Mouse (Mus musculus): ENCODE measurements at regions not wholly inside any gene's neighbourhood (a gene's known extent, or its start where the extent isn't known, plus 50 kb on each side); places are given as distances from the start of the nearest gene placed in this dataset.

GRCm38 (mm10) chr3:135001270-135001669 is 172.5 kb downstream of the Tacr3 start:
- Histone ChIP-seq H3K27ac (ENCODE audit: insufficient read depth, low read length) (no peak overlapping the region), H3K4me1 (ENCODE audit: control insufficient read depth, insufficient read depth, low read length) (no peaks in the 10 kb centered on the region), H3K27me3 (ENCODE audit: control insufficient read depth, insufficient read depth, low read length) (no peaks in the 10 kb centered on the region), H3K4me3 (replicated peaks; ENCODE audit: insufficient read depth, low read depth, low read length) (no peak overlapping the region)
- no peak for TF ChIP-seq POLR2A (IDR thresholded peaks at IDR 0.05; ENCODE audit: borderline replicate concordance, insufficient read depth, low read length)
- no peak for TF ChIP-seq CTCF (IDR thresholded peaks at IDR 0.05; ENCODE audit: borderline replicate concordance, insufficient read depth, low read depth, low read length)
- WGBS, result 78% methylated on average over 1 of the region's 1 CpGs
- no peak for DNase-seq

GRCm38 (mm10) chr3:135015784-135016183 is 187.0 kb downstream of the Tacr3 start:
- no peaks in the 10 kb centered on the region for H3K4me1 ChIP-seq (ENCODE audit: control insufficient read depth, insufficient read depth, low read length)
- TF ChIP-seq POLR2A (IDR thresholded peaks at IDR 0.05; ENCODE audit: borderline replicate concordance, insufficient read depth, low read length) (no peak), CTCF (IDR thresholded peaks at IDR 0.05; ENCODE audit: borderline replicate concordance, insufficient read depth, low read depth, low read length) (no peak)
- H3K27ac ChIP-seq (ENCODE audit: insufficient read depth, low read length), result no peak overlapping the region
- no peak overlapping the region for H3K4me3 ChIP-seq (replicated peaks; ENCODE audit: insufficient read depth, low read depth, low read length)
- no peaks in the 10 kb centered on the region for H3K27me3 ChIP-seq (ENCODE audit: control insufficient read depth, insufficient read depth, low read length)
- no peak for DNase-seq
- 83% methylated on average over 4 of the region's 4 CpGs for WGBS

- 89% methylated on average over 2 of the region's 2 CpGs for WGBS
- H3K4me1 ChIP-seq (ENCODE audit: control insufficient read depth, insufficient read depth, low read length), result no peaks in the 10 kb centered on the region
- TF ChIP-seq POLR2A (IDR thresholded peaks at IDR 0.05; ENCODE audit: borderline replicate concordance, insufficient read depth, low read length) (no peak), CTCF (IDR thresholded peaks at IDR 0.05; ENCODE audit: borderline replicate concordance, insufficient read depth, low read depth, low read length) (no peak)
- H3K27me3 ChIP-seq (ENCODE audit: control insufficient read depth, insufficient read depth, low read length), result no peaks in the 10 kb centered on the region
- no peak for DNase-seq
- no peak overlapping the region for H3K27ac ChIP-seq (ENCODE audit: insufficient read depth, low read length)
- H3K4me3 ChIP-seq (replicated peaks; ENCODE audit: insufficient read depth, low read depth, low read length), result no peak overlapping the region
Observed at GRCm38 (mm10) chr3:135024366-135024765, 188.0 kb upstream of the Cenpe start.

- no peaks in the 10 kb centered on the region for H3K27me3 ChIP-seq (ENCODE audit: control insufficient read depth, insufficient read depth, low read length)
- H3K4me1 ChIP-seq (ENCODE audit: control insufficient read depth, insufficient read depth, low read length), result no peaks in the 10 kb centered on the region
- no peak for DNase-seq
- H3K27ac ChIP-seq (ENCODE audit: insufficient read depth, low read length), result no peak overlapping the region
- H3K4me3 ChIP-seq (replicated peaks; ENCODE audit: insufficient read depth, low read depth, low read length), result no peak overlapping the region
- no peak for TF ChIP-seq CTCF (IDR thresholded peaks at IDR 0.05; ENCODE audit: borderline replicate concordance, insufficient read depth, low read depth, low read length)
- no peak for TF ChIP-seq POLR2A (IDR thresholded peaks at IDR 0.05; ENCODE audit: borderline replicate concordance, insufficient read depth, low read length)
- WGBS, result 93% methylated on average over 1 of the region's 1 CpGs
Observed at GRCm38 (mm10) chr3:135024799-135025198, 187.5 kb upstream of the Cenpe start.

GRCm38 (mm10) chr3:135032483-135032882 is 179.9 kb upstream of the Cenpe start:
- no peak for TF ChIP-seq CTCF (IDR thresholded peaks at IDR 0.05; ENCODE audit: borderline replicate concordance, insufficient read depth, low read depth, low read length)
- Histone ChIP-seq H3K4me3 (replicated peaks; ENCODE audit: insufficient read depth, low read depth, low read length) (no peak overlapping the region), H3K27me3 (ENCODE audit: control insufficient read depth, insufficient read depth, low read length) (no peaks in the 10 kb centered on the region), H3K4me1 (ENCODE audit: control insufficient read depth, insufficient read depth, low read length) (no peaks in the 10 kb centered on the region), H3K27ac (ENCODE audit: insufficient read depth, low read length) (no peak overlapping the region)
- 84% methylated on average over 2 of the region's 2 CpGs for WGBS
- no peak for DNase-seq

GRCm38 (mm10) chr3:135037383-135037782 is 175.0 kb upstream of the Cenpe start:
- Histone ChIP-seq H3K4me1 (ENCODE audit: control insufficient read depth, insufficient read depth, low read length) (no peaks in the 10 kb centered on the region), H3K4me3 (replicated peaks; ENCODE audit: insufficient read depth, low read depth, low read length) (no peak overlapping the region), H3K27ac (ENCODE audit: insufficient read depth, low read length) (no peak overlapping the region), H3K27me3 (ENCODE audit: control insufficient read depth, insufficient read depth, low read length) (no peaks in the 10 kb centered on the region)
- no peak for TF ChIP-seq CTCF (IDR thresholded peaks at IDR 0.05; ENCODE audit: borderline replicate concordance, insufficient read depth, low read depth, low read length)
- no peak for TF ChIP-seq POLR2A (IDR thresholded peaks at IDR 0.05; ENCODE audit: borderline replicate concordance, insufficient read depth, low read length)
- WGBS, result 58% methylated on average over 1 of the region's 1 CpGs
- no peak for DNase-seq

GRCm38 (mm10) chr3:135042195-135042594 is 170.1 kb upstream of the Cenpe start:
- Histone ChIP-seq H3K27me3 (ENCODE audit: control insufficient read depth, insufficient read depth, low read length) (no peaks in the 10 kb centered on the region), H3K27ac (ENCODE audit: insufficient read depth, low read length) (no peak overlapping the region)
- WGBS, result 61% methylated on average over 4 of the region's 4 CpGs

GRCm38 (mm10) chr3:135045769-135046277 is 166.5 kb upstream of the Cenpe start:
- WGBS, result 78% methylated on average over 3 of the region's 3 CpGs
- Histone ChIP-seq H3K27ac (ENCODE audit: insufficient read depth, low read length) (no peak overlapping the region), H3K27me3 (ENCODE audit: control insufficient read depth, insufficient read depth, low read length) (no peaks in the 10 kb centered on the region), H3K4me1 (ENCODE audit: control insufficient read depth, insufficient read depth, low read length) (no peaks in the 10 kb centered on the region), H3K4me3 (replicated peaks; ENCODE audit: insufficient read depth, low read depth, low read length) (no peak overlapping the region)
- no peak for DNase-seq
- TF ChIP-seq CTCF (IDR thresholded peaks at IDR 0.05; ENCODE audit: borderline replicate concordance, insufficient read depth, low read depth, low read length), result no peak
- no peak for TF ChIP-seq POLR2A (IDR thresholded peaks at IDR 0.05; ENCODE audit: borderline replicate concordance, insufficient read depth, low read length)

More at GRCm38 (mm10) chr3:135042195-135042594, 170.1 kb upstream of the Cenpe start:
- DNase-seq, result no peak
- TF ChIP-seq POLR2A (IDR thresholded peaks at IDR 0.05; ENCODE audit: borderline replicate concordance, insufficient read depth, low read length), result no peak
- no peak for TF ChIP-seq CTCF (IDR thresholded peaks at IDR 0.05; ENCODE audit: borderline replicate concordance, insufficient read depth, low read depth, low read length)
- Histone ChIP-seq H3K4me3 (replicated peaks; ENCODE audit: insufficient read depth, low read depth, low read length) (no peak overlapping the region), H3K4me1 (ENCODE audit: control insufficient read depth, insufficient read depth, low read length) (no peaks in the 10 kb centered on the region)

Data from cerebellum, adult 2 months (tissue).